Mouse (Mus musculus): ENCODE results near the gene Polr1e. TPM values are rescaled to one million over a fixed set of nuclear protein-coding genes. Genes with fewer than 3 reads are reported as not detected.

The Polr1e gene
- polyA plus RNA-seq, 2 experiments = 22.2 to 36.5 TPM

GRCm38 (mm10) chr4:44974331-44974730 lies 44.1 kb upstream of the Polr1e start:
- Histone ChIP-seq H3K9ac (ENCODE audit: low read depth, low read length, severe bottlenecking) (no peak overlapping the region), H3K4me2 (replicated peaks; ENCODE audit: low read depth, low read length, severe bottlenecking) (no peak overlapping the region), H3K27me3 (ENCODE audit: control insufficient read depth, insufficient read depth, low read length) (no peaks in the 10 kb centered on the region), H3K36me3 (ENCODE audit: control insufficient read depth, insufficient read depth, low read length) (no peaks in the 10 kb centered on the region), H3K4me1 (ENCODE audit: control insufficient read depth, insufficient read depth, low read length) (no peaks in the 10 kb centered on the region), H3K4me3 (replicated peaks; ENCODE audit: low read length) (no peak overlapping the region), H3K9me3 (ENCODE audit: control insufficient read depth, low read length) (no peaks in the 10 kb centered on the region), H3K27ac (replicated peaks; ENCODE audit: low read depth, low read length) (no peak overlapping the region)
- 76% methylated on average over 8 of the region's 8 CpGs for WGBS
- no peak for ATAC-seq (ENCODE audit: low FRiP score, low read depth)
- no peak for DNase-seq (ENCODE audit: low spot score)
- no peak for TF ChIP-seq POLR2A (IDR thresholded peaks at IDR 0.05; ENCODE audit: borderline replicate concordance, extremely low read depth, insufficient read depth, insufficient read length)

GRCm38 (mm10) chr4:44976026-44976615 lies 42.3 kb upstream of the Polr1e start:
- H3K4me2 ChIP-seq (replicated peaks; ENCODE audit: low read depth, low read length, severe bottlenecking) = no peak overlapping the region
- ATAC-seq (ENCODE audit: low FRiP score, low read depth) (no peak), DNase-seq (ENCODE audit: low spot score) (no peak)
- H3K27me3 ChIP-seq (ENCODE audit: control insufficient read depth, insufficient read depth, low read length) = no peaks in the 10 kb centered on the region
- no peak for TF ChIP-seq POLR2A (IDR thresholded peaks at IDR 0.05; ENCODE audit: borderline replicate concordance, extremely low read depth, insufficient read depth, insufficient read length)
- no peaks in the 10 kb centered on the region for H3K36me3 ChIP-seq (ENCODE audit: control insufficient read depth, insufficient read depth, low read length)
- H3K9ac ChIP-seq (ENCODE audit: low read depth, low read length, severe bottlenecking) = no peak overlapping the region
- 80% methylated on average over 6 of the region's 6 CpGs for WGBS
- peaks cover 5% of the 10 kb centered on the region; the same call in 1 of the 2 replicates for H3K4me1 ChIP-seq (ENCODE audit: control insufficient read depth, insufficient read depth, low read length)
- H3K9me3 ChIP-seq (ENCODE audit: control insufficient read depth, low read length) = no peaks in the 10 kb centered on the region
- no peak overlapping the region for H3K27ac ChIP-seq (replicated peaks; ENCODE audit: low read depth, low read length)
- no peak overlapping the region for H3K4me3 ChIP-seq (replicated peaks; ENCODE audit: low read length)

GRCm38 (mm10) chr4:44976921-44977710 lies 41.3 kb upstream of the Polr1e start:
- Histone ChIP-seq H3K4me2 (replicated peaks; ENCODE audit: low read depth, low read length, severe bottlenecking) (no peak overlapping the region), H3K4me3 (replicated peaks; ENCODE audit: low read length) (no peak overlapping the region), H3K27ac (replicated peaks; ENCODE audit: low read depth, low read length) (no peak overlapping the region), H3K9ac (ENCODE audit: low read depth, low read length, severe bottlenecking) (no peak overlapping the region), H3K27me3 (ENCODE audit: control insufficient read depth, insufficient read depth, low read length) (no peaks in the 10 kb centered on the region), H3K36me3 (ENCODE audit: control insufficient read depth, insufficient read depth, low read length) (no peaks in the 10 kb centered on the region), H3K4me1 (ENCODE audit: control insufficient read depth, insufficient read depth, low read length) (peaks cover 9% of the 10 kb centered on the region), H3K9me3 (ENCODE audit: control insufficient read depth, low read length) (no peaks in the 10 kb centered on the region)
- DNase-seq (ENCODE audit: low spot score) (no peak), ATAC-seq (ENCODE audit: low FRiP score, low read depth) (no peak)
- WGBS = 87% methylated on average over 10 of the region's 10 CpGs
- TF ChIP-seq POLR2A (IDR thresholded peaks at IDR 0.05; ENCODE audit: borderline replicate concordance, extremely low read depth, insufficient read depth, insufficient read length) = no peak

GRCm38 (mm10) chr4:44978175-44978574 lies 40.2 kb upstream of the Polr1e start:
- no peak overlapping the region for H3K9ac ChIP-seq (ENCODE audit: low read depth, low read length, severe bottlenecking)
- H3K4me3 ChIP-seq (replicated peaks; ENCODE audit: low read length) = no peak overlapping the region
- ATAC-seq (ENCODE audit: low FRiP score, low read depth) (no peak), DNase-seq (ENCODE audit: low spot score) (no peak)
- TF ChIP-seq POLR2A (IDR thresholded peaks at IDR 0.05; ENCODE audit: borderline replicate concordance, extremely low read depth, insufficient read depth, insufficient read length) = no peak
- no peak overlapping the region for H3K27ac ChIP-seq (replicated peaks; ENCODE audit: low read depth, low read length)
- H3K36me3 ChIP-seq (ENCODE audit: control insufficient read depth, insufficient read depth, low read length) = no peaks in the 10 kb centered on the region
- H3K4me2 ChIP-seq (replicated peaks; ENCODE audit: low read depth, low read length, severe bottlenecking) = no peak overlapping the region
- no peaks in the 10 kb centered on the region for H3K9me3 ChIP-seq (ENCODE audit: control insufficient read depth, low read length)
- peaks cover 12% of the 10 kb centered on the region for H3K4me1 ChIP-seq (ENCODE audit: control insufficient read depth, insufficient read depth, low read length)
- WGBS = 83% methylated on average over 5 of the region's 5 CpGs
- no peaks in the 10 kb centered on the region for H3K27me3 ChIP-seq (ENCODE audit: control insufficient read depth, insufficient read depth, low read length)

GRCm38 (mm10) chr4:44979794-44980338 lies 38.5 kb upstream of the Polr1e start:
- Histone ChIP-seq H3K27ac (replicated peaks; ENCODE audit: low read depth, low read length) (no peak overlapping the region), H3K9me3 (ENCODE audit: control insufficient read depth, low read length) (no peaks in the 10 kb centered on the region)
- no peak for ATAC-seq (ENCODE audit: low FRiP score, low read depth)

More at GRCm38 (mm10) chr4:44979794-44980338, 38.5 kb upstream of the Polr1e start:
- WGBS = 74% methylated on average over 7 of the region's 7 CpGs
- no peak overlapping the region for H3K4me3 ChIP-seq (replicated peaks; ENCODE audit: low read length)
- no peaks in the 10 kb centered on the region for H3K27me3 ChIP-seq (ENCODE audit: control insufficient read depth, insufficient read depth, low read length)
- peaks cover 12% of the 10 kb centered on the region for H3K4me1 ChIP-seq (ENCODE audit: control insufficient read depth, insufficient read depth, low read length)
- peaks cover 6% of the 10 kb centered on the region; the same call in 1 of the 2 replicates for H3K36me3 ChIP-seq (ENCODE audit: control insufficient read depth, insufficient read depth, low read length)
- no peak for TF ChIP-seq POLR2A (IDR thresholded peaks at IDR 0.05; ENCODE audit: borderline replicate concordance, extremely low read depth, insufficient read depth, insufficient read length)
- no peak for DNase-seq (ENCODE audit: low spot score)
- no peak overlapping the region for H3K4me2 ChIP-seq (replicated peaks; ENCODE audit: low read depth, low read length, severe bottlenecking)
- no peak overlapping the region for H3K9ac ChIP-seq (ENCODE audit: low read depth, low read length, severe bottlenecking)

All from limb, embryonic 14.5 days (tissue).